Mouse (Mus musculus) ZHBTc4 (cell line): ENCODE measurements around the gene Nkiras2.
"Not testable (repeated sequence)": the region's sequence is repeated elsewhere in the genome, so short reads cannot be mapped to it uniquely, and the experiment has no call there.

ENCODE experiments used
- DNase-seq: peaks from one replicate; pipeline ENCODE4 v3.0.0-alpha.2; 2011; ENCODE audit warnings: low read depth, low spot score

The Nkiras2 gene

DNA sequence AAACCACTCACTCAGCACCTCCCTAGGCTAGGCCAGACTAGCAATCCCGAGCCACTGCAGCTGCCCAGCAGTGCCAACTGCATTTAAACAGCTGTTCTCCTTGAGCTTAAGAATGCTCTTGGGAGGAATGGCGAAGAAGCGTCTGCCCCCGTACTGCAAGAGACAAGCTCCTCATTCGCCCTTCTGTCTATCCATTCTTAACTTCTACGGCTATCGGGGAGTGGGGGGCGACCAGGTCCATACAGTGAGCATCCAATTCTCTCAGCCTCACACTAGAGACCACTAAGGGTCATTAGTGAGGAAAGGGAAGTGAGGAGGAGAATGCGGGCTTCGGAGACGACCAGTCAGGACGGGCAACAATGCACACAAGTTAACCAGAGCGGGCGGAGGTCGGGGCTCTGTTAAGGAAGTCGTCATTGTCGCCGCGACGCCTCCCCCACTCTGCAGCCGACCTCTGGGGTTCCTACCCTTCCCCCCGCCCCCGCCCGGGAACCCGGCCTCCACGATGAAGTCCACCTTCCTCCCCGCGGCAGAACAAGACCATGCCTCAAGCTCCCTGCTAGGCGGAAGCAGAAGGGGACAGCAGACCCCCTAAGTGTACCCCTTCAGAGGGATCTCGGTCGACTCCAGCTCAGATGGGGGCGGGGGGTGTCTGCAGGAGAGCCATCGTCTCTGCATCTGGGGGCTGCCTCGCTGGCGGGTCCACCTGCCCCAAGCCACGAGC, at the start of gene Nkiras2:
Nkiras2 (plus strand) TSS at position 484 of the 724 bp plus-strand sequence.
- peak; percentile 86 for DNase-seq

DNA sequence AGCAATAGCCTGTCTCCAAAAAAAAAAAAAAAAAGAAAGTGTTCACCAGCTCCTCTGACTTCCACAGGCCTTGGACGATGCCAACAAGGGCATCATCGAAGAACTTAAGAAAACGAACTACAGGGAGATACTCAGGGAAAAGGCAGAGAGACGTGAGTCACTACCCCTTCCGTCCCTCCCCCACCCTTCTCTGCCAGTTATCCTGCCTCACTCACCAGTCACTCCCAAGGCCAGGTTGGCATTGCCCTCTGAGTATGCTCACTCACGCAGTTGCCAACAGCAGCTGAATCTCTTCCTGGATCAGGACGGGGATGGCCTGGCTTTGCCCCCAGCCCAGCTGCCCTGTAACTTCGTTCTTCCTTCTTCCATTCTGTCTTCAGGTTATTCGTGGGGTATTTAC, 49.3 kb upstream of the Nkiras2 start:
- DNase-seq, result no peak

DNA sequence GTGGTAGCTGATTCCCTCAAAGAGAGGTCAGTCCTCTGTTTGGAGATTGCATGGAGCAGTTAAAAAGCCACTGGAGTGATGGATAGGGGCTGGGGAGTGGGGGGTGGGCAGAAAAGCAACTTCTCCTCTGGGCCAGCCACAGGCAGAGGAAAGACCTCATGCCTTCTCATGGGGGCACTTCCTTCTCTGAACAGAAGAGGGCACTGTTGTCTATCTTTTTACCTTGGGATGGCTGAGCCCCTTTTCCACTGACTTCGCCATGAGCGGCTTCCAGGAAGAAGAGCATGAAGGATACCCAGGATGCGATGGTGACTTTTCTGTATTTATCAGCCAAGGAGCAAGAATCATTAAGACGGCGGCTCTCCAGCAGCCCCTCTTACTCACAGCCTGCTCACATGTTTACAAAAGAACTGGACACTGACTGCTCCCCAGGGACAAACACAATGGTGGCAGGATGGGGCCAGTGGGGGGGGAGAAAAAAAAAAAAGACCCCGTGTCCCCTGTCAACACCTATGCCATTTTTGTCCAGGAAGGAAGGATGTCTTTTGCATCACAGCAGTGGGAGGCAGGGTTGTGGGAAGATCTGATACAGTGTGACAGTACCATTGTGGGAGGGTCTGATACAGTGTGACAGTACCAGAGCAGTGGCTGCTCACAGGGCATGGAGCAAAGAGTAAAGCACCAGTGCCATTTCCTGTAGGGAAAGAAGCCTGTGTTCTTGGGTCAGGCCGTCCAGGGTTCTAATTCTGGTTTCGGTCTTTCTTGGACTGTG, 48.4 kb upstream of the Nkiras2 start:
- DNase-seq, result peak; percentile 82

DNA sequence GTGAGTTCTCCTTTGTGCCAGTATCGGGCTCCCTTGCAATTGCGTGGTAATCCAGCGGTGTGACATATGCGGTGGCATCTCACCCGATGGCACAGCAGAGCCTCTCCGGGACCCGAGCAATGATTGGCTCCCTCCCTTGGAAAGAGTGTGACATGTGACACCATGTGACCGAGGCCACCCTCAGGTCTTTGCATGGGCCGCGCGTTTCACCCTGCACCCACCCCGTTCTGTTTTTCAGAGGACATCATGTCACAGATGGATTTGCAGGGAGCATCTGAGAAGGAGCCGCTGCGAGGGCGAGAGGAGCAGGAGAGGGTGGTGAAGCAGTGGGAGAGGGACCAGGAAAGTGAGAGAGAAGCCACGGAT, 47.9 kb upstream of the Nkiras2 start:
- no peak for DNase-seq

DNA sequence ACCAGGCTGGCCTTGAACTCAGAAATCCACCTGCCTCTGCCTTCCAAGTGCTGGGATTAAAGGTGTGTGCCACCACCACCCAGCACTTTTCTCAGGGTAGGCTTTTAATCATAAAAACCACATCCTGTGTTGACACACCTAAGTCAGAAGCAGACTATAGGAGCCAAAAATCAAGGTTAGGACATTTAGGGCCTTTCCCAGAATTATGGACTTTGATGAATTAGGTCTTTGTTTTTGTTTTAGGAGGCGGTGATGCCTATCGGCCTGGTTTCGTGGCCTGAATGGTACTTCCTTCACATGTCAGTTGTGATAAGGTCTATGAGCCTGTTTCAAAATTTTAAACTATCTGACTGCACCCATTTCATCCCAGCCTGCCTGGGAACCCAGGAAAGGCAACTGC, 44.9 kb upstream of the Nkiras2 start:
- DNase-seq, result no peak

DNA sequence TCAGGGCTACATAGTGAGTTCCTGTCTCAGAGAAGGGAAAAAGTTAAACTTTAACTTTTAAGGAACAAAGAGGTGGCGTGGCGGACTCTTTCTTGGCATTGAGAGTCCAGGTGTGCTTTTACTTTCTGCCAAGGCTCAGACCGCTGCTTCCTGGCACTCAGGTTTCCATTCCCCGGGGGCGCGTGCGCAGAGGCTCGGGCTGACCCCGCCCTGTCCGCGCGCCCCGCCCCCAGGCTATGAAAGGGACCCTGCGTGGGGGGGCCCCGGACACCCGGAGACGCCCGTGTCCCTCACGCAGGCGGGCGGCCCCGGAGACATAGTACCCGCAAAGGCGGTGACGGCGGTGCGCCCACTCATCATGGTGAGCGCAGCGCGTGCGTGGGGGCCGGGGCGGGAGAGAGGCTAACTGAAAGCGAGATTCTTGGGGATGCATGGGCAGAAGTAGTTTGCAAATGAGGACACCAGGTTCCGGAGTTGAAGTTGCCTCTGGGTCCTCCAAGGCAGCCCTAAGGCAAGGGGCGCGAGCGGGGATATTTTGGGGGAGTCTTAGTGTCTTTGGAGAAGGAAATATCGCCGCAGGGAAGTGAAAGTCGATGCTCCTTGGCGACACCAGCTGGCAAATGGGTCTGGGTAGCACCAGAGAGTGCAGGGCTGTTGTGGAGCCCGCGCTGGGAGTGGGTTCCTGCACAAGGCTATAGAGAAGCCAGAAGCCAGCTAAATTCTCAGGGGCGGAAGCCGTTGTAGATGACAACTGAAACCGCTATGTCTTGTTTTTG, 44.1 kb upstream of the Nkiras2 start, which contains the start of gene Cnp:
Cnp (plus strand) TSS at position 197 of the 776 bp plus-strand sequence.
- DNase-seq, result peak; percentile 68

DNA sequence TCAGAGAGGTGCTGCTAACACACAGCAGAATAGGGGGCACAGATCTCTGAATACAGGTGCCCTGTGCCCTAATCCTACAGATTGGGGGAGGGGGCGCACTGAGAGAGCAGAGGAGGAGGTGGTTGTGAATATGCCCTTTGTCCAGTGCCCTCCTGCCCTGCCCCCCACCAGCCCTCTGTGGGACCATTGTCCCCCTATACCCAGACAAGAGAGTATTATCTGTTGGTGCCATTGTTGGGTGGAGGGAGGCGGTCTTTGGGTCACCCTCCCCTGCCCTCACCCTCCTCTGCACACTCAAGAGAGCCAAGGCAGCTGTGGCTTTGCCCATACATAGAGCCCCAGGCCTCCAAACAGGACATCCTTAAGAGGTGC, 43.6 kb upstream of the Nkiras2 start:
- no peak for DNase-seq

DNA sequence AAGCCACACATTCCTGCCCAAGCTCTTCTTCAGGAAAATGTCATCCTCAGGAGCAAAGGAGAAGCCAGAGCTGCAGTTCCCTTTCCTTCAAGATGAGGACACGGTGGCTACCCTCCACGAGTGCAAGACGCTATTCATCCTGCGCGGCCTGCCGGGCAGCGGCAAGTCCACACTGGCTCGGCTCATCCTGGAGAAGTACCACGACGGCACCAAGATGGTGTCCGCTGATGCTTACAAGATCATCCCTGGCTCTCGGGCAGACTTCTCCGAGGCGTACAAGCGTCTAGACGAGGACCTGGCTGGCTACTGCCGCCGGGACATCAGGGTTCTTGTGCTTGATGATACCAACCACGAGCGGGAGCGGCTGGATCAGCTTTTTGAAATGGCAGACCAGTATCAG, 42.8 kb upstream of the Nkiras2 start:
- peak; percentile 48 for DNase-seq

DNA sequence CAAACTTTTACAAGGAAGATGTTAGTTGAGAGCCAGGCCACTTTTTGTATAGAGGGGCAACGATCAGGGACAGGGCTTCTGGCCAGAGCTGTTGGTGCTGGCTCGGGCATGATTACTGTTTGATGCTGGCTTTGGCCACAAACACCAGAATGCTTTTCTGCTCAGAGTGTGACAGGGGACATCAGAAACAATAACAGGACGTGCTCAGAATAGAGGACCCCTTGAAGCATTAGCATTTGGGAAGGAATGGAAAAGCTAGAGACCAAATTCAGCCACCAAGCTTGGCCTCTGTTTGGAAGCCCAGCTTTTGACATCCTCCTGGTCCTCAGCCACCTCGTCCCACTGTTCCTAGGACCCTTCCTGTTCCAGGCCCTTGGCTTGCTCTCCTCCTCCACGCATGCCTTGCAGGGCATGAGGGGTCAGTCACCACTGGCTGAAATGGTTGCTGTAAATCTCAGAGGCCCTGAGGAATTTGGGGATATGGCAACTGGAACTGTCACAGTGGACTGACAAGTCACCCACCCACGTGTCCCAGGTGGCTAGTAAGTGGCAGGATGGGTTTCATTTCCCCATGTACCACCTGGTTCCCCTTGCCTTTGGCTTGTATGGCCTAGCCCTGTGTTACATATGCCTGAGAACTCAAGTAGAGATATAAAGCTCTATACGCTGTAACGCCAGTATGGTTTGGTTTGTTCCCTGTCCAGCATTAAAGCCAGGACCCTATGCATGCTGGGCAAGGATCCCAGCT, 41.0 kb upstream of the Nkiras2 start:
- no peak for DNase-seq

DNA sequence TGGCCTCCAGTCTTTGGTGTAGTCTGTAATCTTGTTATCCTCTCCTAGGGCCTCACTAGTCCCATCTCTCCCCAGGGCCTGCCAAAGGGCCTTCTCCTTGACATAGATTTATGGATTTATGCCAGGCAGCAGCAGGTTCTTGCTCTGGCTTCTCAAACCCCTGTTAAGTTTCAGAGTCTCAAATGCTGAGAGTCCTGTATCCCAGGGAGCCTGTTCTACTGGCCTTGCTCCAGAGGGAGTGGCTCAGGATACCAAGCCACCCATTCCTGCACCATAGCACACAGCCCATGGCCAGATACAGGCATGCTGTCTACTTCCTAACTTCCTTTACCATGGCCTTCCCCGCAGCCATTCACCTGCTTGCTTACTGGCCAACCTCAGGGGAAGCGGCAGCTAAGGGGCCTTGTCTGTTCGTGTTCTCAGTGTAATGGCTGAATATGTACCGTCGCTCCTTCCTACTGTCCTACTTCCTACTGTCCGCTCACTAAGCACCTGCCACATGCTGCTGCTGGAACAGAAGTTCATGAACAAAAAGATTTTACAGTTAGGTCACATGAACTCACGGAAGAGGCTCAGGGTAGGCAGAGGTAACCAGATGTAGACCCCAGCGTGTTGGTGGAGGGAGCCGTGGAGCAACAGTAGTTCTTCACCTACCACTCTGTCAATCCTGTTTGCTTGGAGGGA, 39.8 kb upstream of the Nkiras2 start:
- no peak for DNase-seq

DNA sequence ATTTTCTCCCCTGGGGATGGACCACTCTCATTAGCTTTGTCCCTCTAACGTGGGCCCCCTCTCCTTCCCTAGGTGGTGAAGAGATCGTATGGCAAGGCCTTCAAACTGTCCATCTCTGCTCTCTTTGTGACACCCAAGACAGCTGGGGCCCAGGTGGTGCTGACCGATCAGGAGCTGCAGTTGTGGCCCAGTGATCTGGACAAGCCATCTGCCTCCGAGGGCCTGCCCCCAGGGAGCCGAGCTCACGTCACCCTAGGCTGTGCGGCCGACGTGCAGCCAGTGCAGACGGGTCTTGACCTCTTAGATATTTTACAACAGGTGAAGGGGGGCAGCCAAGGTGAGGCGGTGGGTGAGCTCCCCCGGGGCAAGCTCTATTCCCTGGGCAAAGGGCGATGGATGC, 38.8 kb upstream of the Nkiras2 start:
- DNase-seq, result no peak

DNA sequence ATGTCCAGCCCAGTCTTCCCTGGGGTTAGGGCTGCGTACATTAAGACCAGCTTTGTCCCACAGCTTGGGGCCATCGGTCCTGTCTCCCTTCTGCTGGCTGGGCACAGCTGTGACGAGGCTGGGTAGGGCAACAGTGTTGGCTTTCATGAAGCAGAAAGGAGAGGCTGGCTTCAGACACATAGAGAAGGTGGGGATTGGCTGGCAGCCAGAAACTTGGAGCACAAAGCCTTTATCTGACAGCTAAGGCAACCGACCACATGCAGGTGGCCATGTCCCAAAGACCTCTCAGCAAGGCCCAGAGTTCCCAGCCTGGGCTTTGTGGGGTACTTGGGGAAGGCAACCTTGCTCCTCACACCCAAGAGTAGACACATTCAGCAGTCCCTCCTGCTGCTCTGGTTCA, 37.3 kb upstream of the Nkiras2 start:
- DNase-seq, result no peak

DNA sequence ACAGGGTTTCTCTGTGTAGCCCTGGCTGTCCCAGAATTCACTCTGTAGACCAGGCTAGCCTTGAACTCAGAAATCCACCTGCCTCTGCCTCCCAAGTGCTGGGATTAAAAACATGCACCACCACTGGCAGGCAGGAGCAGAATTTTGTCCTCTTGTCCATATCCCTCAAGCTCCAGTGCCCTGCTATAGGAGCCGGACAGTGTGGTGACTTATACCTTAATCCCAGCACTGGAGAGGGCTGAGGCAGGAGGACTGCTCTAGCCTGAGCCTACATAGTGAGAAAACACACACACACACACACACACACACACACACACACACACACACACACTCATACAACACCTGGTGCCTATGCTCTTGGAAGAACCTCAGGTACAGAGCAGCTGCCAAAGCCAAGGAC, 36.6 kb upstream of the Nkiras2 start:
- DNase-seq, result not testable (repeated sequence)

DNA sequence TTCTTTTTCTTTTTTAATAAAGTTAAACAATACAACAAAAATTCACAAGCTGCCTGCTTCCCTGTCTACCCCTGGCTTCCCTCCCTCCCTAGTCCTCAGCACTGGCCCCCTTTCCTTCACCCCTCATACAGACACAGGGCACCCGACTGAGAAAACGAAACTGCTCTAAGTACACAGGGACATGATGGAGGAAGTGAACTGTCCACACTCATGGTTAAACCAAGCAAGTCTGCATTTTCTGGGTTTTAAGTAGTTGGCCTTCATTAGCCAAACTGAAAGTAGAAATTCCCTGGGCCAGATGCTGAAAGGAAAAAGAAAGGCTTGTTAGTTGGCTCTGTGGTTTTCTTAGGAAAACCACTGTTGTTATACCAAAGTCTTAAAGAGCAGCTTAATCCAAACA, 36.2 kb upstream of the Nkiras2 start:
- no peak for DNase-seq

DNA sequence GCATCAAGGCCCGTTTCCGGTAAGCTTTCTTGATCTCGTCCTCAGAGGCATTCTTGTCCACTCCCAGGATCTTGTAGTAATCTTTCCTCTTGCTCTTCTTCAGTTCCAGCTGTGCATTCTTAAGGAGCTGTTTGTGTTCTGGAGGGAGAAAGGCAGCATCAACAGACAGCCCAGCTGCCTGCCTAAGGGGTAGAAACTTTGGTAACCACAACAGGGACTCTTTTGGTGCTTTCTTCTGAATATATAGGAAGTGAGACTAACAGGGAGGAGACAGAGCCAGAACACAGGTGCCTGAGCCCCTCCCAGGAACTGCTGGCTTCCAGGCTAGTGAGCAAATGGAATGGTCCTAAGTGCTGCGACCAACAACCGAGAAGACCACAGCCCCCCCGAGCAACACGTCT, 34.5 kb upstream of the Nkiras2 start:
- DNase-seq, result no peak

DNA sequence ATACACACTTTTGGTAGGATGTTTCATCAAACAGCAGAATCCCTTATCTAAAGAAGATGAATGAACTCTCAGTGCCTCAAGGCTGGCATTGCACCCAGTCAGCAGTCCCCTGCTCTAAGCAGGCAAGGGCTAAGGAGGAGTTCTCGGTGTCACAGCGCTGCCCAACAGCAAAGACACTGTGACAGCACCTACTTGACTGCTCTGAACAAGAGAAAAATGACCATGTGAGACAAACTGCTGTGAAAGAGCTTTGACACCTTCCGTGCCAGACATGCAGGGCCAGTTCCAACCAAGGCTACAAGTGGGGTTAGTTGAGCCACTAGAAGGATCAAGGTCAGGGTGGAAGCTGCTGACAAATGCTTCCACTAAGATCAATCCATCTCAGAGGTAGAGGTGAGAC, 33.9 kb upstream of the Nkiras2 start:
- DNase-seq, result no peak

DNA sequence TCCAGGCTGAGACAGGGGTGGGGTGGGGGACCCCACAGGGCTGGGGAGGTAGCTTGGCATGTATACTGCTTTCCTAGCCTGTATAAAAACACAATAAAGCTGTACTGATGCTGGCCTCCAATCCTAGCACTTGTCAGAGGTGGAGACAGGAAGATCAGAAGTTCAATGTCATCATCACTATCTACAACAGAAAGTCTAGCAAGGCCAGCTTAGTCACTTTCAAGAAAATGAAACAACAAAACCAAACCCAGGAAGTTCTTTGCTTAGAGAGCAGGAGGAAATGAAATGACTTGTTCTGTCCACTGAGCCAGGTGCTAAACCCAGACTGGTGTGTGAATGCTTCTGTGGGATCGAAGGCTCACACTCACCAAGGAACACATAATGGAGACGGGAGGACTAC, 30.6 kb upstream of the Nkiras2 start:
- no peak for DNase-seq

DNA sequence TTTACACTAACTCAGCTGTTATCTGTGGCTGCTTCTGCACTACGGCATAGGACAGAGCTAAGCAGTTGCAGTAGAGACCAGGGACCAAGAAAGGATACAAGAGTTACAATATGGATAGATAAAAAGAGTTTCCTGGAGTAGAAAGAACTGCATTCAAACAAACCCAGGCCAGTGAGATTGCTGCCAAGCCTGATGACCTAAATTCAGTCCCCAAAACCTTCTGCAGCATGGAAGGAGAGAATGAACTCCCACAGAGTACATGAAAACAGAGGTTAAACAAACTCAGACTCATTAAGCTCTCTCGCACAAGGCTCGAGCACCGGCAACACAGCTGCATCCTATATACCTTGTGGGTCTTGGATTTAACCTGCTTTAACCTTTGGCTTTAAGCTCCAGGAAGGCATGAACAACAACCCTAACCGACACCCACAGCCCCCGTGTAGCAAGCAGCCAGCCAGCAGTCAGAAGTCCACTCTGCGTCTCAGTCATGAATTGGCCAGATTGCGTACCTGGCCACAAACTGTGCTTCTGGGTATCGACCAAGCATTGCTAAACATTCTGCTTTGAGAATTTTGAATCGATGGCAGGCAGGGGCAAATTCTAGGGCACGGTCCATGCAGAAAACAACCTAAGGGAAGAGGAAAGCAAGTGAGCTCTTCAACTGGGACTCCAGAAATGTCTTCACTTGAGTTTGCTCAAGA, 26.5 kb upstream of the Nkiras2 start:
- DNase-seq, result no peak

DNA sequence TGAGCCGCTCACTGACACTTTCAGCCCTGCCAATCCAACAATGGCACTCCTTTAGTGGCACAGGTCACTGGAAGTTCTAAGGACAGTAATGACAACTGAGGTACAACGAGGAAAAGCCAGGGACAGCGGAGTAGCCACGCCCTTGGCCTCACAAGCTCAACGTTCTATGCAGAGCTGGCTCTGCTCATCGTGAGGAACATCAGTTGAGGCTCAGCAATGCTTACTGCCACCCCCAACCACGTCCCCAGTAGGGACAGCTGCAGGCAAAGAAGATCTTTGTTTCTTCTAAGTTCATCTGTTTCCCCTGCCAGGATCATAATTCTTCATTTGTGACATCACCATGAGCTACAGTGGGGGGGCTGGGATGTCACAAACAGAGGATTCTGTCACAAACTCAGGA, 24.4 kb upstream of the Nkiras2 start:
- no peak for DNase-seq

DNA sequence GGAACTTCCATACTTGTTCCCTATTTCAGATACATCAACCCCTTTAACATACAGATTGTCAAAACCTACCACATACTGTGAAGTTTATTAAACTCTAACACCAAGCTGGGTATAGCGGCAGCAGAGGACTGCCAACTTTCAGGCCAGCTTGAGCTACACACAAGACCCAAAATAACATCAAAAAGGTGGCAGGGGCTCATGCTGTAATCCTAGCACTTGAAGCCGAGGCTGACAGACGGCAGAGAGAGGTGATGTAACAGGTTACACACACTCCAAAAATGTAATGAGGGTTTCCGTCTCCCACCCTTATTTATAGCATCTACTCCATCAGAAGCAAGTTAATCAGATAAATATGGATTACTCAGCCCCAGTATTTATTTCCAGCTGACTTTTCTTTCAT, 23.5 kb upstream of the Nkiras2 start:
- no peak for DNase-seq

DNA sequence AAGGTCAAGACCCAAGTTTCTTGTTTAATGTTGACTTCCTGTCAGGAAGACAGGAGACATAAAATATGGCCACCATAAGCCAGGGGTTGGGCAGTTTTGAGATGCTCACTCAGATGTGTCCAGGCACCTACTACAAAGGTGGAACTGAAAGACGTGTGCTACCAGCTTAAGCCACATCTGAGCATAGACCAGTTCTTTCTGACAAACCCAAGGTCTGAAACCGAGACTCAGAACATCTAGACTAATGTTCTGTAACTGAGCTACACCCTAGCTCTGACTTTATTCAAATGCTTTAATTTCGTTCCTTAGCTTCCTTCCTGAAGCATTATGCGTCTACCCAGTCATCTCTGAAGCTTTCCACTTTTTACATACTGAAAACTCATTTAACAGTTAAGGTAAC, 21.0 kb upstream of the Nkiras2 start:
- no peak for DNase-seq
